Mouse (Mus musculus) right cerebral cortex, postnatal 25 days (tissue): ENCODE measurements around the gene D430042O09Rik.
A peak's percentile ranks its signal among the peaks of the same experiment; 100 is the strongest.
"Not testable (repeated sequence)": the region's sequence is repeated elsewhere in the genome, so short reads cannot be mapped to it uniquely, and the experiment has no call there.

Experiments used
- DNase-seq: peaks from one replicate; pipeline ENCODE4 v3.0.0; 2022

The D430042O09Rik gene

GRCm38 (mm10) chr7:125707593-125708022 is at the start of gene D430042O09Rik, which contains the start of gene Gtf3c1:
D430042O09Rik (plus strand) TSS chr7:125707888.
Gtf3c1 (minus strand) TSS chr7:125707780.
- DNase-seq, result peak; percentile 100

GRCm38 (mm10) chr7:125663654-125664053 is 44.0 kb upstream of the D430042O09Rik start:
- no peak for DNase-seq

GRCm38 (mm10) chr7:125670865-125671264 is 36.8 kb upstream of the D430042O09Rik start:
- no peak for DNase-seq

DNA sequence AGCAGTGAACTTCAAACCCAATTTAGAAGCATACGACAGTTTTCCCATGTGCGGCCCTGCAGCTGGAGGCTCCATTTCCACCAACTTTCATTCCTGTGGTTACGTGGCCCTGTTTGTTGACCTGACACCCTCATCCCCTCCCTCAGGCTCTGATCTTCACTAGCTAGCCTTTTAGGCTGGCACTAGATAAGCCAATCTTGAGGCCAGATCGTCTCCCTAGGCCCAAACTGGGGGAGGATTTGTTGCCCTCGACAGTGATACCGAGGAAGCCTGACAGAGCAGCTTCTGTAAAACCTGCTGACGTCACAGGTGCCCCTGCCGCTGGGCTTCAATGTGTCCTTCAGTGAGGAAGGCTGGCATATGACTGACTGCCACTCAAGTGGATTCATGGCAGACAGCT is 36.3 kb upstream of the D430042O09Rik start:
- DNase-seq, result no peak

- no peak for DNase-seq
Observed at GRCm38 (mm10) chr7:125674916-125675315, 32.8 kb upstream of the D430042O09Rik start.

DNA sequence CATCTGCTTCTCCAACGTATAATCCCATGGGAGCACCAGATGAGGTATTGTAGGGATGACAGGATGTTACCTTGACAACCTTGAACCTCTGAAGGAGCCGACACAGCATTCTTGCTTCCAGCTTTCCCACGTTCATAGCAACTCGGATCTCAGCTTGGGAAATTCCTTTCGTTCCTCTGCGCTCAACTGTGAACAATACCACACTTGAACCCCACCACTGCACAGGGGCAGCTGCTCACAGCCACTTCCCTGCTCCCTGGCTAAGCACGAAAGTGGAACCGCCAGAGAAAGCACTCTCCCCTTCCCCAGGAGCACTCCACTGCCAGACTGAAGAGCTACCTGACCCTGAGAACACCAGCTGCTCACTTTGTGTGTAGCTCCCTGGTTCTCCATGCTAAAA is 28.9 kb upstream of the D430042O09Rik start:
- no peak for DNase-seq

DNA sequence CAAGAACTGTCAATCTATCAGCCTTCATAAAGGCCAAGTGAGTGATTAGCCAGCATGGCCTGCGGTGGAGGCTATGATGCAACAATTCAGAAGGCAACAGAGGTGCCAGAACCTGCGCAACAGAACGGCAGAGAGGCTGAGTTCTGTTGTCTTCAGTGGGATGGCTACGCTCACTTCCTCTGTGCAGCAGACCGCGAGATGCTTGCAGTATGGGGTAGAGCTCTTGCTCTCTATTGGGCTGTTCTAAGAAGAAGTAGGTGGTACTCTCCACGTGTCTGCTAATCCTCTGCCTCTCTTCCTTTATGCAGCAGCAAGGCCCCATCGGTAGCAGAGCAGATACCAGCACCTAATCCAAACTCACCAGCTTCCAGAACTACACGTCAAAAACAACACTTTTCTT is 27.8 kb upstream of the D430042O09Rik start:
- no peak for DNase-seq

DNA sequence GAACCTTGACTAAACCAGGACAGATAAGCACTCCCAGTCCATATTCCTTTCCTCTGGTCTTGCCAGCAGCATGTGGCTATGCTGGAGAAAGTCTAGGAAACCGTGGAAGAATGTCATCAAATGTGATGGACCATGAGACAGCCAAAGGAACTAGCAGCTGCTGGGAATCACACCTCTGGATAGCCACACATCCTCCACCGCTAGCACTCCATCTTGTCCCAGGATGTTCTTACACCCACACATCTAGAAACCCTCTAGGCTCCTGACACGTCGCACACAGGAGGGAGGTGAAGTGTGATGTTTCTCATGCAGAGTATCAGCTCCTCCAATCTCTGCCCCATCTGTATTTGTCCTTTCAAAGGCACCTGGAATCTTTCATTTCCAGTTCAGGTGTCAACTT is 17.2 kb upstream of the D430042O09Rik start:
- DNase-seq, result no peak

DNA sequence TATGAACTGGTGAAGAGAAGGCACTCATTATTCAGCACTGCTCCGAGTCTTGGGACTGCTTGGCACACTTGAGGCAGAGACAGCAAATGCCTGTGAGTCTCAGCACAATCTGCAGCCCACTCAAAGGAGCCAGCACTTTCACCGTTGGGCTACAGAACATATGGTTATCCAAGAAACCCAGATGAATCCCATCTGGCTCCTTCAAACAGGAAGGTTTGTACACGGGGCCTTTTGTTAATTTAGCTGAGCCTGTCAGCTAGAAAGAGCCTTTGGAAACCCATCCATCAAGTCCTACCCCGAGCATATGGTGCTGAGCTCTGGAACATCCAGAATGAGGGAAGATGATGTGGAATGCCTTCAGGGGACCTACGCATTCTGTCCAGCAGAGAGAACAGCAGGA is 13.6 kb upstream of the D430042O09Rik start:
- peak; percentile 58 for DNase-seq

GRCm38 (mm10) chr7:125702791-125703190 is 4.9 kb upstream of the D430042O09Rik start:
- DNase-seq, result no peak

- no peak for DNase-seq
Observed at GRCm38 (mm10) chr7:125707186-125707585, 502 bp upstream of the D430042O09Rik start.

DNA sequence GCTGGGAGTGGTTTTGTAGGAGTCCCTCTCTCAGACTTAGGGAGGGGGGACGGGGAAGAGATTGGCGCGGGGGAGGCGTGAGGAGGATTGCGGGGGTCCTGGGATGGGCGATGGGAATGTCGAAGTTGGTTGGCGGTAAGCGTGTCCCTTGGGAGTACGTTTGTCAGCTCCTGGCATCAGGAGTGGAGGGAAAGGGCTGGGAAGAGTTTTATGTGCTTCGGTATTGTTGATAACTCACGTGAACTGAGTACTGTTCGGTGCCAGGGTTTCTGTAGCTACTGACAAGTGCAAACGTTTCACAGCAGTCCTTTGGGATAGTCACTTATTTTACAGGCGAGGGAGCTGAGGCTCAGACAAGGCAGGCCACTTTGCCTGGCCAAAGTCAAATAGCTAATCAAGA is 412 bp downstream of the D430042O09Rik start:
- DNase-seq, result no peak

GRCm38 (mm10) chr7:125713542-125714055 is 5.9 kb downstream of the D430042O09Rik start:
- DNase-seq, result not testable (repeated sequence)

DNA sequence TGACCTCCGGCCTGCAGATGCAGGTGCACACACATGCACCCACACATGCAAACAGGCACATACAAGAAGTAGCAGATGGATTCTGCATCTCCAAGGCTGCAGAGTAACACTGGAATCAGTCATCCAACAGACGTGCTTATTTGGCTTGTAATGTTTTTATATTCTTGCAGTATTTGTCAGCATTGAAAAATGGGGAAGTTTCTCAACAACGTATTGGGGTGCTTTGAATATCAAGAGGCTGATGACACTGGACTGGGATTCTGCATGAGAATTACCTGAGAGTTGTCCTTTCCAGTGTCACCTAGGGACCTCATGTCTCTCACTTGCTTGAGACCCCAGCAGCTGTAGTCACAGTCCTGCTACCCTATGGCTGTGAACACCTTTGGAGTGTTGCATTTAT is 7.1 kb downstream of the D430042O09Rik start:
- no peak for DNase-seq

DNA sequence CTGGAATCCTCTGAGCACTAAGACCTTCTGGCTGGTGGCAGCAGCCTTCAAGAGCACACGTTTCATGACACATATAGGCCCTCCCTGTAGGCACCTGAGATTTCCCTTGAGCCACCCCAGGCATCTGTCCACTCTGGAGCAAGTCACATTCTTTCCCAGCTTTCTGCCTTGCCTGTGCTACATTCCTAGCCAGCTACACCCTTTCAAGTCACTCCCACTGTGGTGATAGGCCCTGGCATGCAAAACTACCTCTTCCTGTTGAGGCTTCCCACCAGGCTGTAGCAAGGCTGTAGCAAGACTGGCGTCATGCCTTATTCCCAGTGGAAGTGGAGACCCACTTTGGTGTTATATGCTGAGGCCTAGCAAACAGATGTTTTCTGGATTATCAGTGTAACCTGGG is 9.0 kb downstream of the D430042O09Rik start:
- DNase-seq, result no peak

- no peak for DNase-seq
Observed at GRCm38 (mm10) chr7:125717612-125718011, 9.9 kb downstream of the D430042O09Rik start.

DNA sequence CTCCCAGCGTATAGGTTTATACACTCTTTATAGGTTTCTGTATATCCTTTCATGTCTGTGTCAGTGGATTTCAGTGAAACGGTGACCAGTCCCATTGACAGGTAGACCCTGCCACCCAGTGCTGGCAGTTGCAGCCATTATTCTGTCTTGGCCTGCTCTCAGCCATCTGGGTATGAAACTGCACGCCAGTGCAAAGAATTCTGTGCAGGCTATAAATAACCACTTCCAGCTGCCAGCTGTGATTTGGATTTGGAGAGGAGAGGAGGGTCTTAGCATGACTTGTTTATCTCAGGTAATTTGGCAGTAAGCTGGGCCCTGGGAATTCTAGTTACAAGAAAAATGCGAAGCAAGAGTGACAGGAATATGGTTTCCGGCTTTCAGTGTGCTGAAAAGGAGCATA is 12.7 kb downstream of the D430042O09Rik start:
- DNase-seq, result no peak

- no peak for DNase-seq
Observed at GRCm38 (mm10) chr7:125721033-125721432, 13.3 kb downstream of the D430042O09Rik start.

GRCm38 (mm10) chr7:125722127-125722526 is 14.4 kb downstream of the D430042O09Rik start:
- no peak for DNase-seq

DNA sequence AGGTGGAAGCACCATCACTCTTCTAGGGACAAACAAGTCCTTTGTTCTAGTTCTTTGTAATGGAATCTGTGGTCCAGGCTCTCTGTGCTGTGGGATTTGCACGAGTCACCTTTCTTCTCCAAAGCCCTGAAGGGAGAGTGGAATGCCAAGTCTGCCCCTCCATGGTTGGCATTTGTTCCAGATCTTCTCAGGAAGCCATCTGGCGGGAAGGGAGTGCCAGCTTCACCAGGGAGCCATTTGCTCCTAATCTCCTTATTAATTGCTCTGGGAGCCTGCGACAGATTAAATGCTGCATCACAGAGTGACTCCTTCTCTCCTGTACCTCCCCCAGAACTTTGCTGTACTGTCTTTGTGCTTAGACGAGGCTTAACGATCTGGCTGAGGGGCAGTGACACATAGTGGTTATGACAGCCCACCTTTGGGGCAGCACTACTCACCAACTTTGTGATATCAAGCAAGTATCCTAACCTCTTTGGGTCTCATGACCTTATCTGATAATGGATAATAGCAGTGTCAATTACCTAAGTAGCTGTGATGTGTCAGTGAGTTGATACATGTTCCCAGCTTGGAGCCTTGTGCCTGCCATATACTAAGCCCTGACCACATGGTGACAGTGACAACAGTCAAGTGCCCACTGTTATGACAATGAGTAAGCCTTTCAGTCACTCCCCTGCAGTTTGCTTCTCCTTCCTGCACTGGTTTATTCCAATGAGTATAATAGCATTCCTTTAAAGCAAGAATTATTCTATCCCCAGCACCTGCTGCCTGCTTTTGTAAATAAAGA is 15.7 kb downstream of the D430042O09Rik start:
- DNase-seq, result peak; percentile 13

DNA sequence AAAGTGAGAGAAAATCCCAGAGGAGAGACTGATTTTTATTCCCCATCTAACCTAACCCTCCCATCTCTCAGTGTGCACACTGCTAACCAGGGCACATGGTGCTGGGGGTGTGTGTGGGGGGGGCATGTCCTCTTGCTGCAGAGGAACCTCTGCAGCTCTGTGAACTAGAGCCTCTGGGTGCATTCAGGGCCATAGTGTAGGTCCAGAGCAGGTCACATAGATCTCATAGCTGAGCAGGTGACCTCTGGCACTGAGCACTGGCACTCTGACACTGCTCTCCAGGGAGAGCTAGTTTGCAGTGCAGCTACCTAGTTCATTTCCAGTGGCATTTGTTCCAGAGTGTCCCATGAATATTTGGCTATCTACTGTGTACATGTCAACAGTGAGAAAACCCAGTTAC is 24.0 kb downstream of the D430042O09Rik start:
- DNase-seq, result no peak

DNA sequence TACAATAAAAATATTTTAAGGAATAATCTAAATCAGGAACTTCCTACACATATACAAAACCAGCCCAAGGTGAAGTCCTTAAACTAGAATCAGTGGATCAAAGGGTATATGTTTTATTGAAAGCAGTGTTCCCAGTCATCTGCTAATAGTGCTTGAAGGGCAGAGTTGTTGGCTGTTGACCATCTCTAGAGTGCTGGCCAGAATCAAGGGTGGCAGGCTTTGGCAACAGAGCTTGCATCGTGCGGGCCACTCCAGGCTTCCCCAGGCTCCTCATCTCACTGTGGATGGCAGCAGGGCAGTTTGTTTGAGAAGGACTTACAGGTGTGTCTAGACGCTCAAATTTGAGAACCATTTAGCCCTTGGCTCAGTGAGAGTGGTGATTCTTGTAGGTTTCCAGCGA is 26.1 kb downstream of the D430042O09Rik start:
- DNase-seq, result no peak

DNA sequence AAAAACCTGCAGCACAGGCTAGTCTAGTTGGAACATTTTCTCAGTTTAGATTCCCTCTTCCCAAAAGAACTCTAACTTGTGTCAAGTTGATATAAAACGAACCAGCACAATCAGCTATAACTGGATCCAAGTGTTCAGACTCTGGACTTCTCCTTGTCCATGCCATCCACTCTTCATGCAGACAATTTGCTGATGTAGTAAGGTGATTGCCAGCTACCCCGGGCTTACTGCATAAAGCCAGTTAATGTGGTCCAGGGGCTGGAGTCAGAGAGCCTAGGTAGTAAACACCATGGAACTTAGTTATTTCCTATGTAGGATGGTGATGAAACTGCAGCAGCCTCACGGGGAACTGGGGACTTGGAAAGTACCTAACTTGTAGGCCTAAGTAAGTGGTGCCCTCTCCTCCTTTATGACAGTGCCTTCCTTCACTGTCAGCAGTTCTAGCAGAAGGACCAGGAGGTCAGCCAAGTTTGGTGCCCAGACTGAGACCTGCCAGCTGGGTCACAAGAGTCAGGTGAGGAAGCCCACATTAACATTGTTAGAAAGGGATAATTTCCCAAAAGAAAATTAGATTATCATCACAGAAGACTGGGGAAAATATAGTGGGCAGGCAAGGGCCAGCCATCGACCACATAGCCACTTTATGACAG is 28.8 kb downstream of the D430042O09Rik start:
- no peak for DNase-seq

DNA sequence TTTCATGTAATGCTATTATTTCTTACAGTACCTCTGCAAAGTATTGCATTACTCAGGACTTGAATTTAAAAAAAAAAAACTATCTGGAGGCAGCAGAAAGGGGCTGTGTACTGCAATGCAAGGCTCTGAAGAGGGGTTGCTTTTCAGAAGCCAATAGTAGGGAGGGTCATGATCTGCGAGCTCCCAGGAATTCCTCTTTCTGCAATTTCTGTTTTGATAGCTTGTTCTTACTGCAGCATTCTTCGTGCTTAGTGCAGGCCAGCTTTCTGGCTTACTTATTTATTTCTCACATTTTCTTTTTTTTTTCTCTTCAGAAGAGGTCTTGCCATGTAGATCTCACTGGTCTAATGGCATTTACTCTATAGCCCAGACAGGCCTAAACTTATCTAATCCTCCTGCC is 32.8 kb downstream of the D430042O09Rik start:
- DNase-seq, result no peak
